21 mouse cellular contexts compared by ENCODE assay signal in genomic region chr7:141878813-141879212, GRCm38 (mm10). TPM values are rescaled to one million over a fixed set of nuclear protein-coding genes. Genes with fewer than 3 reads are reported as not detected.
DNase-seq lines count a peak whose midpoint lies in the region; ATAC-seq and TF ChIP-seq lines count a peak whose summit lies in the region.
"Had no signal": no experiment of that assay in that cellular context is flagged by ENCODE, and none has a peak within 500 bp of the region (broad histone marks: within the 10 kb centered on the region; RNA-seq: fewer than 3 reads in every experiment).

No protein-coding gene starts in this region.

- peaks cover 28% of the 10 kb centered on the region for H3K36me3 ChIP-seq in intestine, embryonic 15.5 days
- peaks cover 16% of the 10 kb centered on the region for H3K36me3 ChIP-seq in intestine, embryonic 16.5 days (ENCODE audit: control insufficient read depth, insufficient read depth, low read length)
- H3K36me3 ChIP-seq in stomach, postnatal 0 days (ENCODE audit: control insufficient read depth, insufficient read depth, low read length), result peaks cover 22% of the 10 kb centered on the region

- H3K27ac ChIP-seq in intestine, embryonic 15.5 days, result no peak overlapping the region
- no peak overlapping the region for H3K27ac ChIP-seq in intestine, embryonic 16.5 days (ENCODE audit: low read length)
- no peak overlapping the region for H3K27ac ChIP-seq in stomach, postnatal 0 days (replicated peaks)
- H3K27ac ChIP-seq: embryonic facial prominence, embryonic 10.5 days; embryonic facial prominence, embryonic 12.5 days; forebrain, embryonic 13.5 days; forebrain, embryonic 15.5 days had no signal

- no peaks in the 10 kb centered on the region for H3K9me3 ChIP-seq in intestine, embryonic 15.5 days
- H3K9me3 ChIP-seq in intestine, embryonic 16.5 days (ENCODE audit: control insufficient read depth, low read length), result no peaks in the 10 kb centered on the region
- H3K9me3 ChIP-seq in stomach, postnatal 0 days (ENCODE audit: control insufficient read depth, low read length), result no peaks in the 10 kb centered on the region
- H3K9me3 ChIP-seq: embryonic facial prominence, embryonic 10.5 days; embryonic facial prominence, embryonic 12.5 days; forebrain, embryonic 13.5 days; forebrain, embryonic 15.5 days had no signal

- no peak overlapping the region for H3K4me2 ChIP-seq in intestine, embryonic 15.5 days (replicated peaks)
- no peak overlapping the region for H3K4me2 ChIP-seq in intestine, embryonic 16.5 days (ENCODE audit: low read depth, low read length)
- H3K4me2 ChIP-seq in stomach, postnatal 0 days (replicated peaks; ENCODE audit: low read depth), result no peak overlapping the region
- H3K4me2 ChIP-seq: embryonic facial prominence, embryonic 12.5 days; forebrain, embryonic 13.5 days; forebrain, embryonic 15.5 days had no signal

- DNase-seq in stomach, postnatal 0 days (ENCODE audit: low spot score), result no peak
- DNase-seq in ovary, adult 18-20 months (ENCODE audit: low spot score), result no peak
- no peak for DNase-seq in cerebellum, adult 8-10 months
- DNase-seq: adrenal gland, adult 2 months; adrenal gland, postnatal 10 days; adrenal gland, postnatal 25 days; cerebellum, adult 11 months; cerebellum, adult 18-20 months; cerebellum, adult 9-10 months; cerebellum, postnatal 10 days; cerebellum, postnatal 25 days; forebrain, postnatal 0 days had no signal

- WGBS in intestine, embryonic 15.5 days, result 83% methylated on average over 2 of the region's 2 CpGs
- WGBS in intestine, embryonic 16.5 days, result 92% methylated on average over 2 of the region's 2 CpGs
- WGBS in stomach, postnatal 0 days, result 84% methylated on average over 2 of the region's 2 CpGs

- peak; percentile 81 for ATAC-seq in intestine, embryonic 15.5 days
- ATAC-seq in intestine, embryonic 16.5 days, result peak; percentile 88
- peak; percentile 24; the same call in 1 of the 2 replicates for ATAC-seq in stomach, postnatal 0 days (ENCODE audit: low FRiP score, low TSS enrichment)
- ATAC-seq: forebrain, embryonic 13.5 days; forebrain, embryonic 15.5 days; forebrain, postnatal 0 days had no signal

- H3K4me3 ChIP-seq in intestine, embryonic 15.5 days (replicated peaks), result no peak overlapping the region
- H3K4me3 ChIP-seq in intestine, embryonic 16.5 days (ENCODE audit: low read length), result no peak overlapping the region
- no peak overlapping the region for H3K4me3 ChIP-seq in stomach, postnatal 0 days (ENCODE audit: low read depth, low read length)
- H3K4me3 ChIP-seq: embryonic facial prominence, embryonic 10.5 days; embryonic facial prominence, embryonic 12.5 days; forebrain, embryonic 13.5 days; forebrain, embryonic 15.5 days had no signal

- H3K4me1 ChIP-seq in intestine, embryonic 15.5 days (replicated peaks), result no peaks in the 10 kb centered on the region
- no peaks in the 10 kb centered on the region for H3K4me1 ChIP-seq in intestine, embryonic 16.5 days (ENCODE audit: control insufficient read depth, insufficient read depth, low read length)
- H3K4me1 ChIP-seq in stomach, postnatal 0 days (replicated peaks; ENCODE audit: control insufficient read depth, insufficient read depth), result no peaks in the 10 kb centered on the region
- H3K4me1 ChIP-seq: embryonic facial prominence, embryonic 10.5 days; embryonic facial prominence, embryonic 12.5 days; forebrain, embryonic 13.5 days; forebrain, embryonic 15.5 days had no signal

- no peaks in the 10 kb centered on the region for H3K27me3 ChIP-seq in intestine, embryonic 15.5 days (replicated peaks)
- H3K27me3 ChIP-seq in intestine, embryonic 16.5 days (replicated peaks; ENCODE audit: control insufficient read depth, insufficient read depth, low read length), result no peaks in the 10 kb centered on the region
- H3K27me3 ChIP-seq in stomach, postnatal 0 days (ENCODE audit: control insufficient read depth, insufficient read depth, low read length), result no peaks in the 10 kb centered on the region
- H3K27me3 ChIP-seq: embryonic facial prominence, embryonic 12.5 days; forebrain, embryonic 13.5 days; forebrain, embryonic 15.5 days had no signal

- H3K9ac ChIP-seq in intestine, embryonic 15.5 days, result no peak overlapping the region
- H3K9ac ChIP-seq in intestine, embryonic 16.5 days (ENCODE audit: low read depth, low read length), result no peak overlapping the region
- no peak overlapping the region for H3K9ac ChIP-seq in stomach, postnatal 0 days (ENCODE audit: low read length)
- H3K9ac ChIP-seq: embryonic facial prominence, embryonic 12.5 days; forebrain, embryonic 13.5 days; forebrain, embryonic 15.5 days; forebrain, postnatal 0 days had no signal

- TF ChIP-seq CTCF in stomach, postnatal 0 days (IDR thresholded peaks at IDR 0.05; ENCODE audit: low read depth), result no peak

- TF ChIP-seq EP300 in stomach, postnatal 0 days (optimal IDR thresholded peaks at IDR 0.05), result no peak

RNA-seq across cellular contexts. Expression of gene Tollip, which starts 39.5 kb away (rescaled TPM):
- polyA plus RNA-seq in intestine, embryonic 15.5 days (2015; fragmentation: Nextera tagmentation; extraction: Ambion mirVana), result 43.9 and 46.2 TPM in 2 replicates
- polyA plus RNA-seq in intestine, embryonic 16.5 days (2015; fragmentation: Nextera tagmentation; extraction: Ambion mirVana), result 51.1 and 55.5 TPM in 2 replicates
- 33.2 and 33.4 TPM in 2 replicates for polyA plus RNA-seq in stomach, postnatal 0 days (2015; fragmentation: Nextera tagmentation; extraction: Ambion mirVana)

RNA-seq across cellular contexts. Expression of gene Muc5b, which starts 39.9 kb away (rescaled TPM):
- 0.01 and 0.03 TPM in 2 replicates for polyA plus RNA-seq in intestine, embryonic 15.5 days (2015; fragmentation: Nextera tagmentation; extraction: Ambion mirVana)
- polyA plus RNA-seq in intestine, embryonic 16.5 days (2015; fragmentation: Nextera tagmentation; extraction: Ambion mirVana), result 0.01 TPM in 1 of 2 replicates, not detected in the other
- 122 and 133 TPM in 2 replicates for polyA plus RNA-seq in stomach, postnatal 0 days (2015; fragmentation: Nextera tagmentation; extraction: Ambion mirVana)
- polyA plus RNA-seq: adrenal gland, adult 2 months; brain, embryonic 14.5 days; cortical plate, adult 2 months; forebrain, embryonic 11.5 days had no signal

Comparison
In these comparisons a context has a peak if more than half of its experiments do, and no peak if none do; other contexts are left out.
1. ATAC-seq: peak in every context shown above with its lines; median percentile 88 in intestine, embryonic 16.5 days; 81 in intestine, embryonic 15.5 days; 24 in stomach, postnatal 0 days.
2. RNA of gene Muc5b, which starts 39.9 kb away (polyA plus RNA-seq): 122 to 133 TPM in stomach, postnatal 0 days; 0.01 to 0.03 TPM in intestine, embryonic 15.5 days and 0.01 TPM in intestine, embryonic 16.5 days; every median in the first group is over 100 times any median in the second.